Mouse (Mus musculus) kidney, postnatal 14 days (tissue): ENCODE data around the gene Rin3.
A peak's percentile ranks its signal among the peaks of the same experiment; 100 is the strongest.

Experiments used
- DNase-seq: peaks from one replicate; pipeline ENCODE4 v3.0.0; 2022; ENCODE audit warnings: mixed read lengths

Gene Rin3

DNA sequence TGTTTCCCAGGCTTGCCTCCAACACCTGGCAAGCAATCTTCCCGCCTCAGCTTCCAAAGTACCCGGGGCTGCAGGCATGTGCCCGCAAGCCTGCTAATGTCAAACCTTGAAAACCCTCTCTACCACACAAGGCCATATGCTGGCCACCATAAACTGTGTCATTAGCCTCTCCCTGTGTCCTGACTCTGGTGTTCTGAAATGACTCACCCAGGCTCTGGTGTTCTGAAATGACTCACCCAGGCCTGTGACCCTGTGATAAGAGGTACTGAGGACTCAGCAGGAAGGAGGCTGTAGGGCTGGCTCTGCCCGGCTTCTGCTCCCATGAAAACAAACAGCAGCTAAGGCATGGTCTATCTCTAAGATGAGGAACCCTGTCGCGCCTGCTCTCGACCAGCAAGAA is 143.4 kb downstream of the Rin3 start:
- no peak for DNase-seq

- no peak for DNase-seq
These were observed 146.8 kb downstream of the Rin3 start for GRCm38 (mm10) chr12:102429656-102430055.

DNA sequence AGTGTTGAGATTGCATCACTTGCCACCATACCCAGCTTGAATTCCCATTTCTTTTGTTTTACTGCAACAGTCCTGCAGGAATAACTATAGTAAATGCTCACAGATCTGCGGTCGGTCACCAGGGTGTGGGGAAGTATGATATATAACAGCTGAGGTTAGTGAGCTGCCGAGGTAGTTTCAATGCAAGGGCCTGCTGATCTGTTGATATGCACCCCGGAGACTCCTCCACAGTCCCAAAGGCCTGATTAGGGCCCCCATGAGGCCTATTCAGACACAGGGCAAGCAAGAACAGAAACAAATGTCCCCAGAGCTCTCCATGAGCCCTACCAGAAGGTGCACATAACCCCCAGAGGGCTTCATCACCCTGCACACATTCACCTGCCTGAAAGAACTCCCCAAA is 147.4 kb downstream of the Rin3 start:
- no peak for DNase-seq

DNA sequence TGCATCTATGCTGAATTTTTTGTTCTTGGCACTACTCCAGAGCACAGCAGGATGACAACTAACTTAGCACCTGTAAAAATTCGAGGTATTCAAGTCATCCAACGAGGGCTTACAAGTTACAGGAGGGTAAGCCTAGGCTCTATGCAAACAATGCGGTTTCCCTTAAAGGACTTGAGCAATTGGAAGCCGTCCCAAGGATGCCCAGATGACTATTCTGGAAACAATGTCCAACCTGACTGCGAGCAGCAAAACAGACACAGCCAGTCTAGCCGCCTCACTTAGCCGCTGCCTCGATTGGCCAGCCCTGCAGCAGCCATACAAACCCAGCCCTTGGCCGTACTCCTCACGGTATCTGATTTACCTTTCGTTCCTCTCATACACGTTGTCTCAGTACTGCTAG is 149.4 kb downstream of the Rin3 start:
- no peak for DNase-seq

- no peak for DNase-seq
These were observed 151.3 kb downstream of the Rin3 start for GRCm38 (mm10) chr12:102434107-102434506.

GRCm38 (mm10) chr12:102436939-102437526 is 154.2 kb downstream of the Rin3 start:
- DNase-seq = no peak

DNA sequence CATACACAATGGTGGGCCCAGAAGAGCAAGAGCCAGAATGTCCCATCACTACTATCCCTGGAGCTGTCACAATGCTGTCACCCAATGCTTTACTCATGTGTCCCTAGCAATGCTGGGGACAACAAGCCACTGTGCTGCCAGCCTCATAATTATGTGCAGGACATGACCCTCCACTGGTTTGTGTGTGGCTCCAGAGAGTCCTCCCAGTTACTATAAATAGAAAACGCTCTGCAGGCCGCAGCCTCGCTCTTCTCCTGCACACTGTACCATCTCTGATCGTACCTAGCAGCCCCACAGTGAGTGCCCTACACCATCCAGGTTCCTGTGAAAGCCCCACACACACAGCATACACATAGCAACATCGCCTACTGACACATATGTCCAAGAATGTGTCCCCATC is 155.1 kb downstream of the Rin3 start:
- no peak for DNase-seq

GRCm38 (mm10) chr12:102438983-102439631 is 156.3 kb downstream of the Rin3 start:
- no peak for DNase-seq

GRCm38 (mm10) chr12:102439632-102440023 is 156.8 kb downstream of the Rin3 start, which contains the start of gene Lgmn:
Gene Lgmn (minus strand): TSS chr12:102439813.
- peak; percentile 99 for DNase-seq
